Mouse (Mus musculus) E14TG2a.4 (cell line): ENCODE results near the gene Pcdh9.
A peak's percentile ranks its signal among the peaks of the same experiment; 100 is the strongest.

Experiments used
- CTCF ChIP-seq: conservative IDR thresholded peaks from 2 replicates; pipeline ENCODE4 v1.5.1; 2014; ENCODE audit warnings: low read length
- NANOG ChIP-seq: IDR thresholded peaks from 2 replicates; pipeline ENCODE4 v1.6.1; 2014; ENCODE audit warnings: borderline replicate concordance, low read length, mixed read lengths
- POU5F1 ChIP-seq: IDR thresholded peaks from 2 replicates; pipeline ENCODE4 v1.6.1; 2014; ENCODE audit warnings: low read length, borderline replicate concordance

- no peak for TF ChIP-seq CTCF
- TF ChIP-seq POU5F1: peak; percentile 86; the same call in 1 of the 2 replicates
- peak; percentile 97 for TF ChIP-seq NANOG
Measured at GRCm38 (mm10) chr14:93083140-93083539, 807.3 kb downstream of the Pcdh9 start.
